Mouse (Mus musculus): ENCODE measurements around the gene Zfp784.

Gene Zfp784

GRCm38 (mm10) chr7:4993347-4993998 is 44.8 kb downstream of the Zfp784 start:
- no peak for DNase-seq (ENCODE audit: low read depth, low spot score)

- no peak for DNase-seq (ENCODE audit: low read depth, low spot score)
These were observed 50.0 kb downstream of the Zfp784 start for GRCm38 (mm10) chr7:4988250-4988649.

Measured in ES-CJ7 (cell line).